Mouse (Mus musculus): Measurements from ENCODE around the gene Eps8.

- no peak for TF ChIP-seq TAL1 (IDR thresholded peaks at IDR 0.05; ENCODE audit: low read length)
- no peak for TF ChIP-seq GATA1 (IDR thresholded peaks at IDR 0.05; ENCODE audit: low read length)
These were observed 26.0 kb downstream of the Eps8 start for GRCm38 (mm10) chr6:137628715-137629114.
